Mouse (Mus musculus): Measurements from ENCODE around the gene Galk2.

The Galk2 gene

GRCm38 (mm10) chr2:125900797-125901410 lies 42.0 kb downstream of the Galk2 start:
- DNase-seq (ENCODE audit: low read depth, low spot score): no peak

- DNase-seq (ENCODE audit: low read depth, low spot score): no peak
These were observed 42.5 kb downstream of the Galk2 start for GRCm38 (mm10) chr2:125901426-125901825.

GRCm38 (mm10) chr2:125906407-125907066 lies 47.6 kb downstream of the Galk2 start:
- no peak for DNase-seq (ENCODE audit: low read depth, low spot score)

- no peak for DNase-seq (ENCODE audit: low read depth, low spot score)
These were observed 48.8 kb downstream of the Galk2 start for GRCm38 (mm10) chr2:125907580-125908255.

GRCm38 (mm10) chr2:125914167-125914566 lies 55.3 kb downstream of the Galk2 start:
- DNase-seq (ENCODE audit: low read depth, low spot score): no peak

GRCm38 (mm10) chr2:125914713-125915112 lies 55.8 kb downstream of the Galk2 start:
- no peak for DNase-seq (ENCODE audit: low read depth, low spot score)

- DNase-seq (ENCODE audit: low read depth, low spot score): no peak
These were observed 57.9 kb downstream of the Galk2 start for GRCm38 (mm10) chr2:125916652-125917296.

- no peak for DNase-seq (ENCODE audit: low read depth, low spot score)
These were observed 58.4 kb downstream of the Galk2 start for GRCm38 (mm10) chr2:125917297-125917679.

GRCm38 (mm10) chr2:125921273-125921672 lies 62.4 kb downstream of the Galk2 start:
- no peak for DNase-seq (ENCODE audit: low read depth, low spot score)

GRCm38 (mm10) chr2:125922149-125922548 lies 63.2 kb downstream of the Galk2 start:
- DNase-seq (ENCODE audit: low read depth, low spot score): no peak

- DNase-seq (ENCODE audit: low read depth, low spot score): no peak
These were observed 64.0 kb downstream of the Galk2 start for GRCm38 (mm10) chr2:125922877-125923276.

- no peak for DNase-seq (ENCODE audit: low read depth, low spot score)
These were observed 64.4 kb downstream of the Galk2 start for GRCm38 (mm10) chr2:125923346-125923745.

GRCm38 (mm10) chr2:125924554-125924953 lies 65.6 kb downstream of the Galk2 start:
- no peak for DNase-seq (ENCODE audit: low read depth, low spot score)

- no peak for DNase-seq (ENCODE audit: low read depth, low spot score)
These were observed 66.2 kb downstream of the Galk2 start for GRCm38 (mm10) chr2:125925081-125925480.

- no peak for DNase-seq (ENCODE audit: low read depth, low spot score)
These were observed 70.5 kb downstream of the Galk2 start for GRCm38 (mm10) chr2:125929396-125929795.

- no peak for DNase-seq (ENCODE audit: low read depth, low spot score)
These were observed 71.0 kb downstream of the Galk2 start for GRCm38 (mm10) chr2:125929872-125930271.

- no peak for DNase-seq (ENCODE audit: low read depth, low spot score)
These were observed 72.3 kb downstream of the Galk2 start for GRCm38 (mm10) chr2:125931193-125931592.

- no peak for DNase-seq (ENCODE audit: low read depth, low spot score)
These were observed 73.8 kb downstream of the Galk2 start for GRCm38 (mm10) chr2:125932734-125933133.

GRCm38 (mm10) chr2:125933977-125934376 lies 75.1 kb downstream of the Galk2 start:
- no peak for DNase-seq (ENCODE audit: low read depth, low spot score)

GRCm38 (mm10) chr2:125936396-125936795 lies 77.5 kb downstream of the Galk2 start:
- peak; percentile 7 for DNase-seq (ENCODE audit: low read depth, low spot score)

GRCm38 (mm10) chr2:125938993-125939642 lies 80.2 kb downstream of the Galk2 start:
- DNase-seq (ENCODE audit: low read depth, low spot score): no peak
